Mouse (Mus musculus): Measurements from ENCODE around the gene Chrm5. TPM values are rescaled to one million over a fixed set of nuclear protein-coding genes. Genes with fewer than 3 reads are reported as not detected.
A peak's percentile ranks its signal among the peaks of the same experiment; 100 is the strongest.
"Not testable (repeated sequence)": the region's sequence is repeated elsewhere in the genome, so short reads cannot be mapped to it uniquely, and the experiment has no call there.

The Chrm5 gene
- total RNA-seq, 1 experiment from 2014 or later = not detected

DNA sequence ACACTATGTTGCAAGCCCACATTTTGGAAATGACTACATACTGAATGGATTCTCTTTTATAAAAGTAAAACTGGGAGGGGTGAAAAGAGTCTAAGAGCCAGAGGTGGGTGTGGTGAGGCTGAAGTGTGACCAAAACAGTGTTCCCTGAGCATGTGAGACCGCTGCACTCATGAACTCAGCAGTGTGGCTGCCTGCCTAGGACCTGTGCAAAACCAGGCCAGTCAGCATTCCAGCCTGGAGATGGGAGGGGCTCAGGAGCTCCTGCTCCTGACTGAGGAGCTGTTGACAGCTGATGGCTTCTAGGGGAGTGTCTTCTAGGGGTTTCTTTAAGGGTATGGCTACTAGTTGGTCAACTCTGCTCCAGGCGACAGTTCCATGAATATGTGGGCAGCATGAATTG, 4.3 kb upstream of the Chrm5 start:
- ATAC-seq (replicated peaks; ENCODE audit: insufficient number of reproducible peaks, low FRiP score, low TSS enrichment, poor library complexity, severe bottlenecking) = no peak

GRCm38 (mm10) chr2:112483334-112483651, 2.7 kb upstream of the Chrm5 start:
- ATAC-seq (replicated peaks; ENCODE audit: insufficient number of reproducible peaks, low FRiP score, low TSS enrichment, poor library complexity, severe bottlenecking) = no peak

DNA sequence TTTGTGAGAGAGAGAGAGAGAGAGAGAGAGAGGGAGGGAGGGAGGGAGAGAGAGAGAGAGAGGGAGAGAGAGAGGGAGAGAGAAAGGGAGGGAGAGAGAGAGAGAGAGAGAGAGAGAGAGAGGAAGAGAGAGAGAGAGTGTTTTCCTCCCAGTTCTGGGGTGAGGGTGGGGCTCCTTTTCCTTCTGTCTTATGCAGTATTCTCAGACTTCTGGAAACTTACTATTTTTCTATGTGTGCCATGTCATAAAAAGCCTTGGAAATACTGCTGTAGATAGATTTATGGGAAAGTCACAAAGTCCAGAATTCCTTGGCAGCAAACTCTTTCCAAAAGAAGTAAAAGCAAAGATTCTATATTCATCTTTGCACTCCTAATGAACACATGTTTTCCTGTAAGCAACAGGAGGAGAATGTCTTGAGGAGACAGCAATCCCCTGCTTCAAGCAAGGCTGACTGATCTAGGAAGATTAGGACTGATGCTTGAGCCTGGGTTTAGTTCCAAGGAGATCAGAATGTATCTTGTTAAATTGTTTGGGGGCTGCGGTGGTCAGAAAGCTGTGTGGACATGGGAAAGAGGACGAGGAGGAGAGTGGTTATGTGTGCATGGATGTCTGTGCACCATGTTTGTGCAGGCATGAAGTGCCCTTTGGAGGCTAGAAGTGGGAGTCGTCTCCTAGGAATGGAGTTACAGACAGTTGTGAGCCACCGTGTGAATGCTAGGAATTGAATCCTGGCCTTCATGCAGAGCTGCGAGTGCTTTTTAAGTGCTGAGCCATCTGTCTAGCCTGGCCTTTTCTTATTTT, 2.2 kb upstream of the Chrm5 start:
- no peak for ATAC-seq (replicated peaks; ENCODE audit: insufficient number of reproducible peaks, low FRiP score, low TSS enrichment, poor library complexity, severe bottlenecking)

GRCm38 (mm10) chr2:112481564-112481963, 995 bp upstream of the Chrm5 start:
- no peak for ATAC-seq (replicated peaks; ENCODE audit: insufficient number of reproducible peaks, low FRiP score, low TSS enrichment, poor library complexity, severe bottlenecking)

GRCm38 (mm10) chr2:112476554-112476953, 4.0 kb downstream of the Chrm5 start:
- ATAC-seq (replicated peaks; ENCODE audit: insufficient number of reproducible peaks, low FRiP score, low TSS enrichment, poor library complexity, severe bottlenecking) = no peak

DNA sequence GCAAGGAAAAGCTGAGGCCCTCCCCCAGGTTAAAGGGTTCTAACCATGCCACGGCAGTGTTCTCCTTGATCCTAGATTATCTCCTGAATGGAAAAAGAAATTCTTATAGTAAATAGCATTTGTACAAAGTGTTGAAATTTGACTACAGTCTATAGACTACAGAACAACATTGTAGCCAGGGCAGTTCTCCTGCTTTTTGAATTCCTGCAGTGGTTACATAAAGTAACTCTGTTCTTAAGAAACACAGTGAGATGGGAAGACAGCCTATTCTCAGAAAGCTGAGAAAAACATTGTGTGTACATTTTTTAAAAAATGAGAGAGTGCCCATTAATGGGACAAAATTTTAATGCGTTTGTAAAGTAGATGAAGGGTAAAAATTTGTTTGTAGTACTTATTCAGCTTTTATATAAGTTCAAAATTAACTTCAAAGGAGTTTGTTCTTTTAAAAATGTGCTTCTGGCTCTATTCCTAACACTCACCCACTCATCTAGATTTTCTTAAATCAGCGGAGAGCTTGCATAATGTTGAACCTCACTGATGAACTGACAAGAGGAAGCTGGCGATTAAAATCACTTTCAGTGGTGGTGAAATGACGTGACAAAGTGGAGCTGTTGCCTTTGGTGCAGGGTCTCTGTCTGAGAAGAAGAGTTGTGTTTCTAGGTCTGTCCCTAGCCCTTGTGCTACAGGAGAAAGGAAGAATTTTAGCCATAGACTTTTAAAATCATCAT, 5.4 kb downstream of the Chrm5 start:
- ATAC-seq (replicated peaks; ENCODE audit: insufficient number of reproducible peaks, low FRiP score, low TSS enrichment, poor library complexity, severe bottlenecking) = no peak

GRCm38 (mm10) chr2:112472076-112472475, 8.5 kb downstream of the Chrm5 start:
- ATAC-seq (replicated peaks; ENCODE audit: insufficient number of reproducible peaks, low FRiP score, low TSS enrichment, poor library complexity, severe bottlenecking) = no peak

DNA sequence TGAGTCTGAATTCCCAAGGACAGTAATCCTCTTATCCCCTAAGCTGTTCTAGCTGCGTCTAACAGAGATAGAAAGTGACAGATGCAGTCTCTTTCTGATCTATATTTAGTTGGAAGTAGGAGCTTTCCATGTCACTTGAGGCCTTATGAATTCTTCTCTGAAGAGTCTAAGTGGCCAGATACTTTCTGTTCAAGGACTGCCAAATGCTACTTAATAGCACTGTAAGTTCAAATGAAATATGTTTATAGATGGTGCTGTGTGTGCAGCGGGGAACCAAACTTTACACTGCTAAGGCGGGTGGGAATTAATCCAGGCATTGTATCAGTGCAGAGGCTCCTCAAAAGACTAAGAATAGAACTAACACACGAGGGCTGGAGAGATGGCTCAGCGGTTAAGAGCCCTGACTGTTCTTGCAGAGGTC, 9.6 kb downstream of the Chrm5 start:
- ATAC-seq (replicated peaks; ENCODE audit: insufficient number of reproducible peaks, low FRiP score, low TSS enrichment, poor library complexity, severe bottlenecking) = no peak

- ATAC-seq (replicated peaks; ENCODE audit: insufficient number of reproducible peaks, low FRiP score, low TSS enrichment, poor library complexity, severe bottlenecking) = no peak
Measured at GRCm38 (mm10) chr2:112469542-112469941, 11.0 kb downstream of the Chrm5 start.

GRCm38 (mm10) chr2:112460557-112460956, 20.0 kb downstream of the Chrm5 start:
- ATAC-seq (replicated peaks; ENCODE audit: insufficient number of reproducible peaks, low FRiP score, low TSS enrichment, poor library complexity, severe bottlenecking) = no peak

DNA sequence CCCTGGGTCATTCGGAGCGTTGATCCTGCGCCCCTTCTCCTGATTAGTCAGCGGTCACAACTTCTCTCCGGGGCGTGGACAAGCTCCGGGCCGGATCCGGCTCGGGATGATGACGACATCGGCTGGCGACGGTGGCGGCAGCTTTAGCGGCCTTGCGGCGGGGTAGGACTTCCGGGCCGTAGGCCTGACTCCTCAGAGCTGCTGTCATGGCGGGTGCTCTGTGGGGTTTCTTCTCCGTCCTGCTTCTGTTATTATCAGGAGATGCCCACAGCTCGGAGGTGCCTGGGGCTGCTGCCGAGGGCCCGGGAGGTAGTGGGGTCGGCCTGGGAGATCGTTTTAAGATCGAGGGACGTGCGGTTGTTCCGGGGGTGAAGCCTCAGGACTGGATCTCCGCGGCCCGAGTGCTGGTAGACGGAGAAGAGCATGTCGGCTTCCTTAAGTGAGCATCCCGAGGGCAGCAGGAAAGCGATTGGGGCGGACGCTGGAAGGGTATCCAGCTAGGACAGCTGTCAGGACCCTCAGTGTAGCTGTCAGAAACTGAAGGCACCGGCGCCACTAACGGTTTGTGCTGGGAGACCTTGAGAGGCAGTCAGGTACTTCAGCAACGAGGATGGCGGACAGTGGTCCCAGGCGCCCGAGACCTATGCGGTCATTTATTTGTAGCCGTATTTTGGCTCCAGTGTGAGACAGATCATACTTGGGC, 25.6 kb downstream of the Chrm5 start, which contains the start of gene Emc7:
Gene Emc7, plus strand, starts transcription at position 136 of the 703 bp plus-strand sequence.
- ATAC-seq (replicated peaks; ENCODE audit: insufficient number of reproducible peaks, low FRiP score, low TSS enrichment, poor library complexity, severe bottlenecking) = peak; percentile 95

DNA sequence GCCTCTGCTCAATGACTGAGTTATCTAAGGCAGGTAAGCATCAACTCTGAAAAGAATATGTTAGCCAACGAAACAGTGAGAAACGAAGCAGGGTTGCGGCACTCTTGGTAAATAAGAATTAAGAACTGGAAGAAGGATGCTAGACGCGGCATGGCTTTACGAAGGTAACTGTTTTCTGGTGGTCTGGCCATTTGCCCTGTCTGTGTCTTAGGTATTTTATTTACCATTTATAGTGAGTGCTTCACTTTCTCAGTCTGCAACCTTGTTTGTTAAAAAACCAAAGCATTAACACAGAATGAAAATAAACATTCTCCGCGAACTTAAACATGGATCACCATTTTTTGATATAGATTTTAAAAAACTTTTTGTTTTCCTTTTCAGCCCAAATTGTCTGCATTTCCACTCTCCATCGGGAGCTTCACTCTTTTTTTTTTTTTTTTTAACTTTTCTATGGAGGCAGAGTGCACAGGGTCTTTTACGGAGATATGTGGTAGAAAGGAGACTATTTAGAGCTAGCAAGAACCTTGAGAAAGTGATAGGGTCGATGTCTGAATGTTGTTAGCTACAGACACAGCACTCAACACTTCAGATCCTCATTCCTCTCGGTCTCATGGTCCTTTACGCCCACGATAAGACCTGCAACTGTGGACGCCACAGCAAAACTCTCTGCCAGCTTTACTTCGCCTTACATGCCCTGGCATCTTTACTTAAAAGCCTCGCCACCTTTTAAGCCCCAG, 26.3 kb downstream of the Chrm5 start:
- ATAC-seq (replicated peaks; ENCODE audit: insufficient number of reproducible peaks, low FRiP score, low TSS enrichment, poor library complexity, severe bottlenecking) = no peak

DNA sequence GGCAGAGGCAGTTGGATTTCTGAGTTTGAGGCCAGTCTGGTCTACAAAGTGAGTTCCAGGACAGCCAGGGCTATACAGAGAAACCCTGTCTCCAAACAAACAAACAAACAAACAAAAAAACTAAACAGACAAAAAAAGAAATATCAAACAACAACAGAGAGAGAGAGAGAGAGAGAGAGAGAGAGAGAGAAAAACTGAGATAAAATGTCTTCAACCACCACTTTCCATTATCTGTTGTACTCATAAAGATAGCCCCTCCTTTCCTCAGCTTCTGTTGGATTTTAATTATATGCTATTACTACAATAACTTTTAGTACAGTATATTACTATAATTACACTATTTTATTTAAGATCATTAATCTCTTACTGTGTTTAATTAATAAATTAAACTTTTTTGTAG, 28.1 kb downstream of the Chrm5 start:
- not testable (repeated sequence) for ATAC-seq (replicated peaks; ENCODE audit: insufficient number of reproducible peaks, low FRiP score, low TSS enrichment, poor library complexity, severe bottlenecking)

GRCm38 (mm10) chr2:112449597-112450296, 30.8 kb downstream of the Chrm5 start:
- ATAC-seq (replicated peaks; ENCODE audit: insufficient number of reproducible peaks, low FRiP score, low TSS enrichment, poor library complexity, severe bottlenecking) = no peak

GRCm38 (mm10) chr2:112448510-112449059, 32.0 kb downstream of the Chrm5 start:
- ATAC-seq (replicated peaks; ENCODE audit: insufficient number of reproducible peaks, low FRiP score, low TSS enrichment, poor library complexity, severe bottlenecking) = peak; percentile 42

GRCm38 (mm10) chr2:112448046-112448445, 32.5 kb downstream of the Chrm5 start:
- peak; percentile 62 for ATAC-seq (replicated peaks; ENCODE audit: insufficient number of reproducible peaks, low FRiP score, low TSS enrichment, poor library complexity, severe bottlenecking)

DNA sequence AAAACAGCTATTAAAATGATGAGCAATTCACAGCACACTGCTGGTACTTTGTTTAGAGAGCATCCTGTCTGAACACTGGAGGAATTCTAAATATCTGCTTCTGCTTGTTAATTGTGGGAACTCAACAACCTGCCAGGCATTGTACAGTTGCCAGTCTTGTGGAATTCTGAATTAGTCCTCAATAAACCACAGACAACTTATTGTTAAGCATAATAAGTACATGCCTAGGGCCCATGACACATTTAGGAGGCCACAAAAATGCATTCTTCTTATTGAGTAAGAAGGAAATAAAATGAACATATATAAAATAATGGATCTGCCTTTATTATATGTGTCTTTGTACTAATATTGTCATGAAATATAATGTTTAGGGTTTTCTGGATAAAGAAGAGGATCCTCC, 35.1 kb downstream of the Chrm5 start:
- ATAC-seq (replicated peaks; ENCODE audit: insufficient number of reproducible peaks, low FRiP score, low TSS enrichment, poor library complexity, severe bottlenecking) = no peak

- no peak for ATAC-seq (replicated peaks; ENCODE audit: insufficient number of reproducible peaks, low FRiP score, low TSS enrichment, poor library complexity, severe bottlenecking)
Measured at GRCm38 (mm10) chr2:112443491-112443890, 37.1 kb downstream of the Chrm5 start.
